Mouse (Mus musculus) stomach, adult 2 months (tissue): ENCODE results near the gene Trim2. TPM values are rescaled to one million over a fixed set of nuclear protein-coding genes. Genes with fewer than 3 reads are reported as not detected.

Experiments
- polyA plus RNA-seq: library from polyadenylated mRNA; depleted of rRNA; stranded (reverse); fragments of >200 nt; gene quantifications from 2 replicates; pipeline ENCODE4 v1.2.3, GENCODE M21; 2012; rRNA removed

Gene Trim2
- polyA plus RNA-seq, result 12.1 and 22.8 TPM in 2 replicates

GRCm38 (mm10) chr3:84306777-84307176 lies at the start of gene Trim2:
Gene Trim2 (minus strand): TSS chr3:84306877.

GRCm38 (mm10) chr3:84173581-84174154 lies 133.0 kb downstream of the Trim2 start, which contains the start of gene Gm6525:
Gene Gm6525 (plus strand): TSS chr3:84174104.

GRCm38 (mm10) chr3:84155558-84156006 lies 151.1 kb downstream of the Trim2 start, which contains the start of gene Mnd1:
Gene Mnd1 (minus strand): TSS chr3:84155786.

Other genes with a start within 250 kb of the Trim2 start
- 0.12 TPM in 1 of 2 replicates, not detected in the other for gene Mnd1, start 151.1 kb downstream of the Trim2 start, polyA plus RNA-seq
- gene Gm6525, start 132.8 kb downstream of the Trim2 start, polyA plus RNA-seq, result not detected in 2 replicates
- gene Fhdc1, start 173.6 kb upstream of the Trim2 start, polyA plus RNA-seq, result 4.5 and 5.9 TPM in 2 replicates